Mouse (Mus musculus) layer of hippocampus, adult 8-10 months (tissue): ENCODE data around the gene Mcrs1. TPM values are rescaled to one million over a fixed set of nuclear protein-coding genes. Genes with fewer than 3 reads are reported as not detected.
"Not testable (repeated sequence)": the region's sequence is repeated elsewhere in the genome, so short reads cannot be mapped to it uniquely, and the experiment has no call there.

Experiments
- DNase-seq, 2 experiments: peaks; one replicate each; pipeline ENCODE4 v3.0.0; 2022; ENCODE audit warnings: low spot score in 2 of 2
- total RNA-seq, 4 experiments: library from RNA; stranded (reverse); gene quantifications; 2 replicates each; pipeline ENCODE4 v1.2.4; 2022

The Mcrs1 gene
- total RNA-seq, 4 experiments from 2014 or later: 69.6 to 85.0 (median 73.3) TPM

GRCm38 (mm10) chr15:99251111-99251510, 650 bp downstream of the Mcrs1 start:
- not testable (repeated sequence) for DNase-seq

- no peak for DNase-seq
Measured at GRCm38 (mm10) chr15:99249938-99250337, 1.8 kb downstream of the Mcrs1 start.

- peak; percentile 57 to 75 for DNase-seq
Measured at GRCm38 (mm10) chr15:99248972-99249371, 2.8 kb downstream of the Mcrs1 start.

GRCm38 (mm10) chr15:99246736-99247135, 5.0 kb downstream of the Mcrs1 start:
- not testable (repeated sequence) for DNase-seq

GRCm38 (mm10) chr15:99242045-99242444, 9.7 kb downstream of the Mcrs1 start:
- DNase-seq: no peak

GRCm38 (mm10) chr15:99241249-99241648, 10.5 kb downstream of the Mcrs1 start:
- DNase-seq: no peak

GRCm38 (mm10) chr15:99240129-99240528, 11.6 kb downstream of the Mcrs1 start:
- DNase-seq: no peak

GRCm38 (mm10) chr15:99238006-99238405, 13.8 kb downstream of the Mcrs1 start:
- DNase-seq: no peak

GRCm38 (mm10) chr15:99234326-99235010, 17.3 kb downstream of the Mcrs1 start:
- no peak for DNase-seq

- no peak for DNase-seq
Measured at GRCm38 (mm10) chr15:99233719-99234118, 18.0 kb downstream of the Mcrs1 start.

GRCm38 (mm10) chr15:99231998-99232397, 19.8 kb downstream of the Mcrs1 start:
- no peak for DNase-seq

GRCm38 (mm10) chr15:99226090-99226489, 25.7 kb downstream of the Mcrs1 start:
- DNase-seq: no peak

- peak; percentile 81 to 82 for DNase-seq
Measured at GRCm38 (mm10) chr15:99225081-99225810, 26.5 kb downstream of the Mcrs1 start.

- DNase-seq: peak; percentile 64 to 72
Measured at GRCm38 (mm10) chr15:99224208-99224911, 27.4 kb downstream of the Mcrs1 start, which contains the start of gene Kcnh3. Gene Kcnh3, plus strand, starts transcription at chr15:99224861.

GRCm38 (mm10) chr15:99223585-99224207, 28.1 kb downstream of the Mcrs1 start:
- peak; percentile 58 to 67 for DNase-seq

GRCm38 (mm10) chr15:99222794-99223584, 28.8 kb downstream of the Mcrs1 start:
- no peak for DNase-seq

- DNase-seq: no peak
Measured at GRCm38 (mm10) chr15:99221315-99221952, 30.3 kb downstream of the Mcrs1 start.

- no peak for DNase-seq
Measured at GRCm38 (mm10) chr15:99217630-99218029, 34.1 kb downstream of the Mcrs1 start.

- no peak for DNase-seq
Measured at GRCm38 (mm10) chr15:99215741-99216463, 35.9 kb downstream of the Mcrs1 start.

- no peak for DNase-seq
Measured at GRCm38 (mm10) chr15:99214941-99215340, 36.8 kb downstream of the Mcrs1 start.
